Mouse (Mus musculus): ENCODE measurements around the gene 1110051M20Rik.

DNA sequence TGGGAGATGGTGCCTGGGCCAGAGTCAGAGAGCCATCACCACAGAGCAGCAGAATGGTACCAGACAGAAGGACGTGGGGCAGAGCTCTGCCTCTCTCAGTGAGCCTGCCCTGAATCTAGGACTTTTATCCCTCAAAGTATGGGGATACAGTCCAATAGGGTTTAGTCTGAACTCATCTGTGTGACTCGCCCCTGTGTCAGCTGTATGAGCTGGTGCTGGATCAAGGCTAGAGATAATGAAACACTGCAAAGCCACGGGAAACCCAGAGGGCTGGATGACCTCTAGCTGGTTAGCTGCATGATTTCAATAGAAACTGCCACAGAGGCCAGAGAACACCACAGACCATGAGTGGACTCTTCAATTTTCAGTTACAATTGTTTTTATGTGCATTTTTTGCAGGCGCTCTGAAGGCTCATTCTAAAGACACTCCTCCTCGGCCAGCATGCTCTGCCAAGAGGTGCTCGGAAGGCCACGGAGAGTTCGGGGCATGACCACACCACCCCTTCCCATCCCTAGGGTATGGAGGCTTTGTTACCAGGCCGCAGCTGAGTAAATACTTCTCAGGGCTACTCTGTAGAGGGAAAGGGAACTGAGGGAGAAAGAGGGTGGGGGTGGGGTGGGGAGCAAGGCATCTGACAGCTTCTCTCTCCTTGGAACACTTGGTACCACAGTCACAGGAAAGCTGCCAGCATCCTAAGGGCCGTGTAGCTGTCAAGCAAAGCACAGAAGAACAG is 131.8 kb downstream of the 1110051M20Rik start:
- TF ChIP-seq CTCF (IDR thresholded peaks at IDR 0.05; ENCODE audit: insufficient read depth, low read length) (no peak), POLR2A (IDR thresholded peaks at IDR 0.05; ENCODE audit: borderline replicate concordance, extremely low read depth, low read depth, low read length) (no peak)
